Comparison of ENCODE assay signal across 9 mouse cellular contexts in the genomic region with DNA sequence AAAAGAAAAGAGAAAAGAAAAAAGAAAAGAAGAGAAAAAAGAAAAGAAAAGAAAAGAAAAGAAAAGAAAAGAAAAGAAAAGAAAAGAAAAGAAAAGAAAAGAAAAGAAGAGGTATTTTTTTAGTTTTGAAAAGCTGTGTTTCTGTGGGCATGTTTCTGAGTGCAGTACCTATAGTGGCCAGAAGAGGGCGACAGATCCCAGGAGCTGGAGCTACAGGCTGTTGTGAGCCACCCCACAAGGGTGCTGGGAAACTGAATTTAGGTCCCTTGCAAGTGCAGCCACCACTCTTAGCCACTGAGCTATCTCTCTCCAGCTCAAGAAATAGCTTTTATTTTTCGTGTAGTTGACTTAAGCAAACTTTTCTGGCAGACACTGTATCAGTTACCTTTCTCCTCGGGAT. TPM values are rescaled to one million over a fixed set of nuclear protein-coding genes. Genes with fewer than 3 reads are reported as not detected.
DNase-seq lines count a peak whose midpoint lies in the region; ATAC-seq and TF ChIP-seq lines count a peak whose summit lies in the region.
"Had no signal": no experiment of that assay in that cellular context is flagged by ENCODE, and none has a peak within 500 bp of the region (broad histone marks: within the 10 kb centered on the region; RNA-seq: fewer than 3 reads in every experiment).

No protein-coding gene starts in this region.

- peak; percentile 31 for DNase-seq in kidney, adult 9 months
- DNase-seq in CD8-positive naive resting alpha-beta T cell, adult 2 months (ENCODE audit: low read depth in 2 of 2, low spot score in 2 of 2): peak; percentile 58 to 59
- DNase-seq in T-cell, adult 2 months (ENCODE audit: low spot score): peak; percentile 35
- peak in 1 of 3 experiments; percentile 9 for DNase-seq in liver, embryonic 14.5 days (ENCODE audit: low read depth in 3 of 3, low spot score in 3 of 3)
- peak; percentile 12 to 60 for DNase-seq in thymus, postnatal 10 days (ENCODE audit: low spot score in 2 of 2)
- no peak for DNase-seq in left cerebral cortex, postnatal 10 days (ENCODE audit: extremely low spot score in 1 of 2, low spot score in 2 of 2)

- ATAC-seq in kidney, embryonic 16.5 days (ENCODE audit: low FRiP score, low TSS enrichment): no peak
- no peak for ATAC-seq in liver, embryonic 14.5 days (ENCODE audit: insufficient read depth)
- ATAC-seq in inflammation-experienced regulatory T-cells, adult 6 months: no peak

- no peaks in the 10 kb centered on the region for H3K36me3 ChIP-seq in kidney, embryonic 16.5 days (ENCODE audit: insufficient read depth, low read length)
- H3K36me3 ChIP-seq in liver, embryonic 14.5 days (replicated peaks; ENCODE audit: control insufficient read depth, insufficient read depth, low read depth): no peaks in the 10 kb centered on the region

- H3K4me2 ChIP-seq in kidney, embryonic 16.5 days (replicated peaks; ENCODE audit: low read depth, low read length): no peak overlapping the region
- no peak overlapping the region for H3K4me2 ChIP-seq in liver, embryonic 14.5 days (ENCODE audit: low read depth)

- intact Hi-C loops in left cerebral cortex, postnatal 10 days (cut with DNase I): no loop called here

- no peak overlapping the region for H3K4me3 ChIP-seq in kidney, embryonic 16.5 days (ENCODE audit: low read length)
- H3K4me3 ChIP-seq in liver, embryonic 14.5 days (ENCODE audit: insufficient read depth in 1 of 2, low read depth in 2 of 2, low read length in 2 of 2): no peak overlapping the region
- H3K4me3 ChIP-seq: erythroblast, embryonic 14.5 days had no signal

- TF ChIP-seq CTCF in liver, embryonic 14.5 days (IDR thresholded peaks at IDR 0.05; ENCODE audit: low read depth): peak; percentile 89

- no peak for TF ChIP-seq EP300 in liver, embryonic 14.5 days (IDR thresholded peaks at IDR 0.05; ENCODE audit: low read depth)

- H3K27me3 ChIP-seq in kidney, embryonic 16.5 days (ENCODE audit: insufficient read depth, low read length): no peaks in the 10 kb centered on the region
- no peaks in the 10 kb centered on the region for H3K27me3 ChIP-seq in liver, embryonic 14.5 days (ENCODE audit: control insufficient read depth, insufficient read depth, low read length)

- peaks cover 6% of the 10 kb centered on the region; the same call in 1 of the 2 replicates for H3K4me1 ChIP-seq in kidney, embryonic 16.5 days (ENCODE audit: insufficient read depth, low read length)
- H3K4me1 ChIP-seq in liver, embryonic 14.5 days (replicated peaks; ENCODE audit: control insufficient read depth in 2 of 2, insufficient read depth in 2 of 2, low read length in 1 of 2): no peaks in the 10 kb centered on the region

- H3K27ac ChIP-seq in kidney, embryonic 16.5 days (ENCODE audit: low read length): no peak overlapping the region
- H3K27ac ChIP-seq in liver, embryonic 14.5 days: no peak overlapping the region

- H3K9me3 ChIP-seq in kidney, embryonic 16.5 days (ENCODE audit: low read length): 0 out of 2 replicates have a peak, but pooled peaks cover 5% of the 10 kb centered on the region
- H3K9me3 ChIP-seq in liver, embryonic 14.5 days (ENCODE audit: control insufficient read depth, low read length): no peaks in the 10 kb centered on the region

- WGBS in kidney, embryonic 16.5 days: 62% methylated on average over 3 of the region's 3 CpGs
- 44% methylated on average over 3 of the region's 3 CpGs for WGBS in liver, embryonic 14.5 days (ENCODE audit: insufficient replicate concordance)

- H3K9ac ChIP-seq in kidney, embryonic 16.5 days (replicated peaks; ENCODE audit: low read length): no peak overlapping the region
- no peak overlapping the region for H3K9ac ChIP-seq in liver, embryonic 14.5 days (replicated peaks)

RNA-seq across cellular contexts. Expression of a gene that starts 11.9 kb away (rescaled TPM):
- 215 and 233 TPM in 2 replicates for polyA plus RNA-seq in kidney, embryonic 16.5 days (2015; fragmentation: Nextera tagmentation; extraction: Ambion mirVana)
- polyA plus RNA-seq in liver, embryonic 14.5 days (2012; rRNA removed): 30.5 and 85.7 TPM in 2 replicates
- polyA plus RNA-seq in liver, embryonic 14.5 days (2014; fragmentation: Nextera tagmentation; extraction: Ambion mirVana): 151 and 161 TPM in 2 replicates
- total RNA-seq in left cerebral cortex, postnatal 10 days (2021): 10 to 100 TPM; 91.7 to 94.7 TPM
- polyA plus RNA-seq in inflammation-experienced regulatory T-cells, adult 6 months (2017; shearing (Covaris generic)): 10 to 100 TPM; 64.1 to 81.9 (median 67.9) TPM

Comparison
In these comparisons a context has a peak if more than half of its experiments do, and no peak if none do; other contexts are left out.
1. DNase-seq: peak in kidney, adult 9 months (single experiment), CD8-positive naive resting alpha-beta T cell, adult 2 months (2 of 2), T-cell, adult 2 months (single experiment) and thymus, postnatal 10 days (2 of 2); none in left cerebral cortex, postnatal 10 days (0 of 2).